Mouse (Mus musculus) lung, postnatal 36 days (tissue): Measurements from ENCODE around the gene Cav3.

Experiments used
- DNase-seq: peaks from one replicate; pipeline ENCODE4 v3.0.0; 2022; ENCODE audit warnings: mixed read lengths

Gene Cav3

GRCm38 (mm10) chr6:112496291-112497060, 37.2 kb downstream of the Cav3 start:
- no peak for DNase-seq

DNA sequence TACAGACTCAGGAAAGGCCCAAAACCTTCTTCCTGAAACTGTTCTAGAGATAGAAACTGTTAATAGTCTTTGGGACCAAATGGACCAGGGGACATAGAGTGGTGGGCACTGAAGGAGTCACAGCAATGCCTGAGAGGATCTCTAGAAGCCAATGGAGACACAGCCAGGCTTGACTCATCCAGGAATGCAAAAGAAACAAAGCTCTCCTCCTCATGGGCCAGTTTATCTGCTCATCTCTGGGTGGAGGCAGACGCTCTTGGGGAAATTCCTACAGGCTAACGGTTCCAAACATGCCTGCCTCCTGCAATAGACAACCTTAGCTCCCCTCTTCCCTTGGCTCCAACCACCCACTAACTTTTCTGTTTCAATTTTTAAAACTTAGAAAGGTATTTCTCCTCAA, 38.2 kb downstream of the Cav3 start:
- no peak for DNase-seq

- DNase-seq = no peak
These were observed 39.4 kb downstream of the Cav3 start for GRCm38 (mm10) chr6:112498716-112499115.

GRCm38 (mm10) chr6:112499456-112499855, 40.2 kb downstream of the Cav3 start:
- no peak for DNase-seq

- no peak for DNase-seq
These were observed 41.9 kb downstream of the Cav3 start for GRCm38 (mm10) chr6:112501156-112501555.

- peak; percentile 32 for DNase-seq
These were observed 48.3 kb downstream of the Cav3 start for GRCm38 (mm10) chr6:112507617-112508016.

- no peak for DNase-seq
These were observed 50.4 kb downstream of the Cav3 start for GRCm38 (mm10) chr6:112509590-112510131.

DNA sequence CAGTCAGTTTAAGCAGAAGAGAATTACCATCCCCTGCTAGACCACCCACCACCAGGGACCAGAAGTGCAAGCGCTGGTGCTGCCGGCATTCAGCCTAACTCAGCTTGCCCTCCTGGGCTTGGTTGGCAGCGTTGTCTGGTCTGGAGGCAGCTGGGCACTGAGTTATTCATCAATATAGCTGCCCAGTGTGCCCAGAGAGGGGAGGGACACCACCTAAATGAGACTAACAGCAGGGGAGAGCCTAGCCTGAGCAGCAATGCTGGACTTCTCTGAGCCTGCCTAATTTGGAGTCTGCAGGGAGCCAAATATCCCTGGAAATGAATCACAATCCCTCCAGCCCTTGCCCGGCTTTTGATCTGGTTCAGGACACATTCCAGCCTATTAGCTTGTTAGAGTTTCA, 51.0 kb downstream of the Cav3 start:
- no peak for DNase-seq

DNA sequence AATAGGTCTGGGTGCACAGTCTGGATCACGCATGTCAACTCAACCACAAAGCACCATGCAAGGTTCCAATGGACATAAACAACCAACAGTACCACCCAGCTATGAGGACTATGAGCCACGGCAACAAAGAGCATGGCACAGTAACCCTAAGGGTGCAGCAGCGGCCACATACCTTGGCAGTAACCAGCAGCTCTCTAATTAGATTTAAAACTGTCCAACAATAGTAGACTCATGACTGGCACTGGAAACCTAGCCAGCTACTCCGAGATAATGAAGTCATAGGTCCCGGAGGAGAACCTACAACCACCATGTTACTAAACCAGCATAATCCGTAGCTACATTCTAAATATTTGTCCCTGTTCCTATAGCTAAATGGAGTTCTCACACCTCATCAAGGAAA, 55.3 kb downstream of the Cav3 start:
- no peak for DNase-seq

DNA sequence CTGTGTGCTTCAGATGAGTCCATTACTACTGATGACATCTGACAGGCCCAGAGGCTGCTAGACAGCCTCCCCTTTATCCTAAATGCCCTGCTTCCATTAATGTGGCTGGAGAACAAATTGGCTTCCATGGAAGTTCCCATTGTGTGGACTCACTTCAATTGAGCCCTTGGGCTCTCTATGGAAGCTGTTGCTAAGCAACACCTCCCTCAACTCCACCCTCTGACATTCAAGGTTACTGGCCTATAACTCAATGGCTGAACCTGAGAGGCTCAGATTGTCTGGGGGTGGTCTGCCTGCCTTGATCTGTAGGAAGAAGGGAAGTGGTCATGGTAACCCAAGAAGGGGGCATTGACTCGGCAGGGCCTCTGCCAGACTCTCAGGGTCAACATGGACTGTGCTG, 57.2 kb downstream of the Cav3 start:
- DNase-seq = no peak

GRCm38 (mm10) chr6:112517572-112517971, 58.3 kb downstream of the Cav3 start:
- no peak for DNase-seq

GRCm38 (mm10) chr6:112517991-112518390, 58.7 kb downstream of the Cav3 start:
- no peak for DNase-seq
